In genomic region chr19:44267499-44268002, GRCm38 (mm10) we compare ENCODE assay signal across 8 mouse cellular contexts. TPM values are rescaled to one million over a fixed set of nuclear protein-coding genes. Genes with fewer than 3 reads are reported as not detected.
DNase-seq lines count a peak whose midpoint lies in the region; ATAC-seq and TF ChIP-seq lines count a peak whose summit lies in the region.

No protein-coding gene starts in this region.

- TF ChIP-seq CTCF in layer of hippocampus, adult 2 months (conservative IDR thresholded peaks at IDR 0.05): no peak
- no peak for TF ChIP-seq CTCF in midbrain, postnatal 0 days (IDR thresholded peaks at IDR 0.05)

- peaks cover 6% of the 10 kb centered on the region; the same call in 1 of the 2 replicates for H3K4me1 ChIP-seq in brown adipose tissue, adult 24 weeks (ENCODE audit: control insufficient read depth, insufficient read depth, insufficient read length, low read length)
- peaks cover 4% of the 10 kb centered on the region for H3K4me1 ChIP-seq in hindbrain, embryonic 16.5 days (ENCODE audit: control insufficient read depth, insufficient read depth, low read depth, low read length)
- H3K4me1 ChIP-seq in midbrain, postnatal 0 days (ENCODE audit: insufficient read depth, low read length): peaks cover 4% of the 10 kb centered on the region; the same call in 1 of the 2 replicates

- WGBS in hindbrain, embryonic 16.5 days: 8% methylated on average over 18 of the region's 18 CpGs
- WGBS in midbrain, postnatal 0 days: 31% methylated on average over 6 of the region's 18 CpGs

- ATAC-seq in hindbrain, embryonic 16.5 days: peak; percentile 10; the same call in 1 of the 2 replicates
- ATAC-seq in midbrain, postnatal 0 days (ENCODE audit: low FRiP score): no peak

- DNase-seq in layer of hippocampus, adult 2 months (ENCODE audit: low spot score in 2 of 2): no peak
- no peak for DNase-seq in layer of hippocampus, postnatal 14 days (ENCODE audit: low spot score in 2 of 2)
- peak; percentile 85 for DNase-seq in midbrain, postnatal 0 days (ENCODE audit: low spot score)
- DNase-seq in left cerebral cortex, adult 8-10 months (ENCODE audit: low spot score in 2 of 2): no peak
- no peak for DNase-seq in cerebellum, adult 9-11 months
- no peak for DNase-seq in layer of hippocampus, adult 8-10 months (ENCODE audit: low spot score in 2 of 2)

- H3K9me3 ChIP-seq in hindbrain, embryonic 16.5 days (ENCODE audit: control insufficient read depth, low read length): no peaks in the 10 kb centered on the region
- no peaks in the 10 kb centered on the region for H3K9me3 ChIP-seq in midbrain, postnatal 0 days (ENCODE audit: low read length)

- H3K4me2 ChIP-seq in hindbrain, embryonic 16.5 days (ENCODE audit: low read length): peak overlapping the region; percentile 82
- H3K4me2 ChIP-seq in midbrain, postnatal 0 days (ENCODE audit: low read depth, low read length, poor library complexity, severe bottlenecking): peak overlapping the region; percentile 73

- H3K4me3 ChIP-seq in layer of hippocampus, adult 2 months: peak overlapping the region; percentile 83
- peak overlapping the region; percentile 59 for H3K4me3 ChIP-seq in brown adipose tissue, adult 24 weeks (ENCODE audit: insufficient read depth, low read depth, low read length)
- peak overlapping the region; percentile 65 for H3K4me3 ChIP-seq in hindbrain, embryonic 16.5 days (ENCODE audit: low read length)
- peak overlapping the region; percentile 62 for H3K4me3 ChIP-seq in midbrain, postnatal 0 days (ENCODE audit: low read depth, low read length)

- peak overlapping the region; percentile 97 for H3K27ac ChIP-seq in layer of hippocampus, adult 2 months
- no peak overlapping the region for H3K27ac ChIP-seq in brown adipose tissue, adult 24 weeks (replicated peaks; ENCODE audit: low read depth, low read length)
- peak overlapping the region; percentile 96 for H3K27ac ChIP-seq in hindbrain, embryonic 16.5 days (ENCODE audit: low read depth, low read length)
- H3K27ac ChIP-seq in midbrain, postnatal 0 days (ENCODE audit: low read depth, low read length): peak overlapping the region; percentile 91

- no peaks in the 10 kb centered on the region for H3K36me3 ChIP-seq in hindbrain, embryonic 16.5 days (ENCODE audit: control insufficient read depth, insufficient read depth, low read length)
- H3K36me3 ChIP-seq in midbrain, postnatal 0 days (ENCODE audit: insufficient read depth, low read length): no peaks in the 10 kb centered on the region

- peak overlapping the region; percentile 82 for H3K9ac ChIP-seq in hindbrain, embryonic 16.5 days (ENCODE audit: low read depth, low read length)
- H3K9ac ChIP-seq in midbrain, postnatal 0 days (replicated peaks; ENCODE audit: low read length, poor library complexity, severe bottlenecking): peak overlapping the region; percentile 82

- H3K27me3 ChIP-seq in hindbrain, embryonic 16.5 days (replicated peaks; ENCODE audit: control insufficient read depth, insufficient read depth, low read length): no peaks in the 10 kb centered on the region
- H3K27me3 ChIP-seq in midbrain, postnatal 0 days (ENCODE audit: insufficient read depth, low read length): no peaks in the 10 kb centered on the region

RNA-seq across cellular contexts. Expression of gene Scd2, which starts 25.9 kb away (rescaled TPM):
- 100 to 1,000 TPM; 597 to 622 TPM for total RNA-seq in layer of hippocampus, adult 2 months (2021)
- total RNA-seq in layer of hippocampus, postnatal 14 days (2021): 100 to 1,000 TPM; 702 to 713 TPM
- polyA plus RNA-seq in brown adipose tissue, adult 24 weeks (2012; ENCODE audit: insufficient read depth, insufficient read length, missing spikeins): 247 and 253 TPM in 2 replicates
- 290 and 322 TPM in 2 replicates for polyA plus RNA-seq in hindbrain, embryonic 16.5 days (2015; fragmentation: Nextera tagmentation; extraction: Ambion mirVana)
- 905 and 948 TPM in 2 replicates for total RNA-seq in midbrain, postnatal 0 days (2014; rRNA removed)
- polyA plus RNA-seq in midbrain, postnatal 0 days (2015; fragmentation: Nextera tagmentation; extraction: Ambion mirVana): 224 and 226 TPM in 2 replicates
- total RNA-seq in left cerebral cortex, adult 8-10 months (2022): 100 to 1,000 TPM; 702 to 768 (median 723) TPM
- total RNA-seq in layer of hippocampus, adult 8-10 months (2022): 100 to 1,000 TPM; 662 to 773 (median 703) TPM
